Mouse (Mus musculus) CH12.LX (cell line): ENCODE results near the gene Kcna3. TPM values are rescaled to one million over a fixed set of nuclear protein-coding genes. Genes with fewer than 3 reads are reported as not detected.

ENCODE experiments used
- DNase-seq: peaks from one replicate; pipeline ENCODE4 v3.0.0-alpha.2; 2013; ENCODE audit errors: extremely low read depth
- H3K27ac ChIP-seq: 2 replicates; pipeline ENCODE4 v1.5.1; 2012; ENCODE audit warnings: low read depth, mild to moderate bottlenecking, control low read depth, moderate library complexity; ENCODE audit not compliant: insufficient read depth
- H3K27me3 ChIP-seq: replicated peaks from 2 replicates; pipeline ENCODE3; 2012; ENCODE audit warnings: inconsistent platforms
- H3K36me3 ChIP-seq, 2 experiments: replicated peaks in 1 of 2; 2 replicates each; pipeline versions ENCODE3 to v1.6.1; 2012; ENCODE audit warnings: inconsistent platforms in 1 of 2, low read length in 1 of 2, mild to moderate bottlenecking in 1 of 2, mixed read lengths in 1 of 2, moderate library complexity in 1 of 2; ENCODE audit not compliant: control insufficient read depth in 1 of 2, insufficient read depth in 1 of 2
- H3K4me1 ChIP-seq, 2 experiments: 2 replicates each; pipeline ENCODE4 v1.6.1; 2012; ENCODE audit warnings: inconsistent platforms in 1 of 2, moderate library complexity in 1 of 2; ENCODE audit not compliant: insufficient read depth in 2 of 2, control insufficient read depth in 1 of 2
- H3K4me2 ChIP-seq: 2 replicates; pipeline ENCODE4 v1.6.1; 2012; ENCODE audit warnings: low read depth, mild to moderate bottlenecking, control low read depth; ENCODE audit not compliant: poor library complexity, insufficient read depth, severe bottlenecking
- H3K4me3 ChIP-seq, 3 experiments: fragments of 150-350 bp in 1 of 3; sonication (generic) in 1 of 3; replicated peaks in 1 of 3; 2 replicates each; pipeline versions ENCODE3 to v1.5.1; 2011 to 2012; ENCODE audit warnings: low read depth in 2 of 3, low read length in 2 of 3, mild to moderate bottlenecking in 2 of 3, moderate library complexity in 2 of 3, control low read depth in 1 of 3, improper control_type of control experiment in 1 of 3, inconsistent platforms in 1 of 3, mixed read lengths in 1 of 3; ENCODE audit not compliant: poor library complexity in 1 of 3
- H3K79me2 ChIP-seq: replicated peaks from 2 replicates; pipeline ENCODE4 v1.6.1; 2012; ENCODE audit warnings: mild to moderate bottlenecking, moderate library complexity; ENCODE audit not compliant: control insufficient read depth, poor library complexity, insufficient read depth, severe bottlenecking; ENCODE audit errors: extremely low read depth
- H3K9ac ChIP-seq: 2 replicates; pipeline ENCODE4 v1.6.1; 2012; ENCODE audit warnings: low read depth, mild to moderate bottlenecking, control low read depth, moderate library complexity; ENCODE audit not compliant: insufficient read depth
- H3K9me3 ChIP-seq: replicated peaks from 2 replicates; pipeline ENCODE3; 2012; ENCODE audit warnings: low read length, inconsistent platforms, mixed read lengths
- BHLHE40 ChIP-seq: IDR thresholded peaks from 2 replicates; pipeline ENCODE4 v1.6.1; 2011; ENCODE audit warnings: mild to moderate bottlenecking, low read depth, low read length, improper control_type of control experiment
- CHD1 ChIP-seq: IDR thresholded peaks from 2 replicates; pipeline ENCODE4 v1.6.1; 2012; ENCODE audit warnings: low read depth, low read length, improper control_type of control experiment, inconsistent platforms
- CHD2 ChIP-seq: IDR thresholded peaks from 2 replicates; pipeline ENCODE4 v1.6.1; 2011; ENCODE audit warnings: low read length, improper control_type of control experiment
- CTCF ChIP-seq, 2 experiments: IDR thresholded peaks in 1 of 2; conservative IDR thresholded peaks in 1 of 2; 2 replicates each; pipeline ENCODE4 v1.5.1; 2011 to 2012; ENCODE audit warnings: low read depth in 2 of 2, low read length in 2 of 2, improper control_type of control experiment in 1 of 2, inconsistent platforms in 1 of 2, mild to moderate bottlenecking in 1 of 2, moderate library complexity in 1 of 2
- E2F4 ChIP-seq: IDR thresholded peaks from 2 replicates; pipeline ENCODE4 v1.6.1; 2011; ENCODE audit warnings: low read depth, low read length, improper control_type of control experiment; ENCODE audit not compliant: insufficient replicate concordance
- ELF1 ChIP-seq: IDR thresholded peaks from 2 replicates; pipeline ENCODE4 v1.6.1; 2014; ENCODE audit warnings: low read depth, mild to moderate bottlenecking, inconsistent platforms, low read length, improper control_type of control experiment
- EP300 ChIP-seq: IDR thresholded peaks from 2 replicates; pipeline ENCODE4 v1.6.1; 2011; ENCODE audit warnings: low read length, improper control_type of control experiment
- ETS1 ChIP-seq: conservative IDR thresholded peaks from 2 replicates; pipeline ENCODE4 v1.6.1; 2012; ENCODE audit warnings: low read depth, mild to moderate bottlenecking, inconsistent platforms, low read length, improper control_type of control experiment, moderate library complexity
- GABPA ChIP-seq: IDR thresholded peaks from 2 replicates; pipeline ENCODE4 v1.6.1; 2012; ENCODE audit warnings: low read depth, low read length, improper control_type of control experiment, inconsistent platforms; ENCODE audit not compliant: insufficient replicate concordance
- HCFC1 ChIP-seq: IDR thresholded peaks from 2 replicates; pipeline ENCODE4 v1.6.1; 2012; ENCODE audit warnings: low read depth, mild to moderate bottlenecking, inconsistent platforms, low read length, improper control_type of control experiment
- IRF4 ChIP-seq: IDR thresholded peaks from 2 replicates; pipeline ENCODE4 v1.6.1; 2014; ENCODE audit warnings: low read depth, mild to moderate bottlenecking, inconsistent platforms, low read length, improper control_type of control experiment
- JUN ChIP-seq: IDR thresholded peaks from 2 replicates; pipeline ENCODE4 v1.6.1; 2011; ENCODE audit warnings: low read depth, mild to moderate bottlenecking, low read length, improper control_type of control experiment, moderate library complexity; ENCODE audit not compliant: insufficient read depth
- JUND ChIP-seq: conservative IDR thresholded peaks from 2 replicates; pipeline ENCODE4 v1.6.1; 2011; ENCODE audit warnings: low read depth, low read length, improper control_type of control experiment
- KAT2A ChIP-seq: IDR thresholded peaks from 2 replicates; pipeline ENCODE4 v1.6.1; 2012; ENCODE audit warnings: low read length, improper control_type of control experiment, inconsistent platforms; ENCODE audit not compliant: insufficient replicate concordance
- MAFK ChIP-seq: IDR thresholded peaks from 2 replicates; pipeline ENCODE4 v1.6.1; 2011; ENCODE audit warnings: low read length, improper control_type of control experiment; ENCODE audit not compliant: insufficient replicate concordance
- MAX ChIP-seq: IDR thresholded peaks from 2 replicates; pipeline ENCODE4 v1.6.1; 2011; ENCODE audit warnings: low read length, improper control_type of control experiment
- MAZ ChIP-seq: IDR thresholded peaks from 2 replicates; pipeline ENCODE4 v1.6.1; 2012; ENCODE audit warnings: low read depth, mild to moderate bottlenecking, inconsistent platforms, low read length, improper control_type of control experiment, moderate library complexity
- MEF2A ChIP-seq: IDR thresholded peaks from 2 replicates; pipeline ENCODE4 v1.6.1; 2014; ENCODE audit warnings: low read depth, mild to moderate bottlenecking, inconsistent platforms, low read length, improper control_type of control experiment, borderline replicate concordance
- MXI1 ChIP-seq: IDR thresholded peaks from 2 replicates; pipeline ENCODE4 v1.6.1; 2011; ENCODE audit warnings: mild to moderate bottlenecking, low read depth, low read length, improper control_type of control experiment
- MYC ChIP-seq: IDR thresholded peaks from 2 replicates; pipeline ENCODE4 v1.6.1; 2011; ENCODE audit warnings: low read depth, mild to moderate bottlenecking, improper control_type of control experiment, low read length
- NELFE ChIP-seq: IDR thresholded peaks from 2 replicates; pipeline ENCODE4 v1.6.1; 2011; ENCODE audit warnings: low read depth, low read length, improper control_type of control experiment
- NRF1 ChIP-seq: IDR thresholded peaks from 2 replicates; pipeline ENCODE4 v1.6.1; 2014; ENCODE audit warnings: low read depth, mild to moderate bottlenecking, inconsistent platforms, low read length, improper control_type of control experiment, moderate library complexity
- PAX5 ChIP-seq: IDR thresholded peaks from 2 replicates; pipeline ENCODE4 v1.6.1; 2012; ENCODE audit warnings: low read length, inconsistent platforms, mixed read lengths
- POLR2A ChIP-seq: IDR thresholded peaks from 2 replicates; pipeline ENCODE4 v1.6.1; 2011; ENCODE audit warnings: low read depth, mild to moderate bottlenecking, improper control_type of control experiment, low read length
- POLR2AphosphoS2 ChIP-seq: IDR thresholded peaks from 2 replicates; pipeline ENCODE4 v1.6.1; 2011; ENCODE audit warnings: low read depth, low read length, improper control_type of control experiment
- RAD21 ChIP-seq: IDR thresholded peaks from 2 replicates; pipeline ENCODE4 v1.6.1; 2011; ENCODE audit warnings: low read depth, mild to moderate bottlenecking, low read length, improper control_type of control experiment, moderate library complexity
- RCOR1 ChIP-seq: conservative IDR thresholded peaks from 2 replicates; pipeline ENCODE4 v1.6.1; 2012; ENCODE audit warnings: low read depth, mild to moderate bottlenecking, inconsistent platforms, low read length, improper control_type of control experiment
- SIN3A ChIP-seq: IDR thresholded peaks from 2 replicates; pipeline ENCODE4 v1.6.1; 2012; ENCODE audit warnings: low read length, improper control_type of control experiment, inconsistent platforms
- SMC3 ChIP-seq: IDR thresholded peaks from 2 replicates; pipeline ENCODE4 v1.6.1; 2011; ENCODE audit warnings: low read depth, low read length, improper control_type of control experiment
- TBP ChIP-seq: conservative IDR thresholded peaks from 2 replicates; pipeline ENCODE4 v1.6.1; 2011; ENCODE audit warnings: low read depth, low read length, improper control_type of control experiment
- TCF12 ChIP-seq: IDR thresholded peaks from 2 replicates; pipeline ENCODE4 v1.6.1; 2014; ENCODE audit warnings: low read depth, mild to moderate bottlenecking, inconsistent platforms, low read length, improper control_type of control experiment
- UBTF ChIP-seq: IDR thresholded peaks from 2 replicates; pipeline ENCODE4 v1.6.1; 2012; ENCODE audit warnings: low read depth, mild to moderate bottlenecking, inconsistent platforms, low read length, improper control_type of control experiment, moderate library complexity
- USF1 ChIP-seq: IDR thresholded peaks from 2 replicates; pipeline ENCODE4 v1.6.1; 2014; ENCODE audit warnings: low read depth, mild to moderate bottlenecking, inconsistent platforms, low read length, improper control_type of control experiment
- USF2 ChIP-seq: conservative IDR thresholded peaks from 2 replicates; pipeline ENCODE4 v1.6.1; 2011; ENCODE audit warnings: low read depth, low read length, improper control_type of control experiment
- ZC3H11A ChIP-seq: IDR thresholded peaks from 2 replicates; pipeline ENCODE4 v1.6.1; 2012; ENCODE audit warnings: low read depth, mild to moderate bottlenecking, inconsistent platforms, low read length, improper control_type of control experiment
- ZKSCAN1 ChIP-seq: IDR thresholded peaks from 2 replicates; pipeline ENCODE4 v1.6.1; 2012; ENCODE audit warnings: low read depth, inconsistent platforms, low read length, improper control_type of control experiment, borderline replicate concordance
- ZMIZ1 ChIP-seq: IDR thresholded peaks from 2 replicates; pipeline ENCODE4 v1.6.1; 2012; ENCODE audit warnings: low read depth, mild to moderate bottlenecking, inconsistent platforms, low read length, improper control_type of control experiment
- ZNF384 ChIP-seq: IDR thresholded peaks from 2 replicates; pipeline ENCODE4 v1.6.1; 2012; ENCODE audit warnings: low read depth, low read length, improper control_type of control experiment, inconsistent platforms
- dilution Hi-C: fragments of 300-500 bp; cut with MboI; formaldehyde crosslinking; loops from 2 replicates; pipeline ENCODE4 v1.14.3; 2020; ENCODE audit warnings: low sequenced_read_pairs; ENCODE audit not compliant: extremely low pct_unique_long_range_greater_than_20kb, extremely low pct_ligation_motif_present
- in situ Hi-C: fragments of 300-500 bp; cut with MboI; formaldehyde crosslinking; loops from 3 replicates; pipeline ENCODE4 v1.14.3; 2019; ENCODE audit warnings: low sequenced_read_pairs, low pct_ligation_motif_present, low pct_unique_long_range_greater_than_20kb, mixed read lengths
- polyA plus RNA-seq: library from polyadenylated mRNA; unstranded; fragments of >175 nt; gene quantifications from 2 replicates; pipeline ENCODE4 v1.2.1, GENCODE M21; 2012; ENCODE audit warnings: low read depth; ENCODE audit not compliant: insufficient read length
- total RNA-seq, 2 experiments: library from RNA; depleted of rRNA; stranded (reverse); fragments of 300-350 nt in 1 of 2; fragments of >200 nt in 1 of 2; gene quantifications; 2 replicates each; pipeline ENCODE4 v1.2.3; 2012 to 2014

The Kcna3 gene
- total and polyA plus RNA-seq, 3 experiments, result 0.85 TPM; not detected in 2

DNA sequence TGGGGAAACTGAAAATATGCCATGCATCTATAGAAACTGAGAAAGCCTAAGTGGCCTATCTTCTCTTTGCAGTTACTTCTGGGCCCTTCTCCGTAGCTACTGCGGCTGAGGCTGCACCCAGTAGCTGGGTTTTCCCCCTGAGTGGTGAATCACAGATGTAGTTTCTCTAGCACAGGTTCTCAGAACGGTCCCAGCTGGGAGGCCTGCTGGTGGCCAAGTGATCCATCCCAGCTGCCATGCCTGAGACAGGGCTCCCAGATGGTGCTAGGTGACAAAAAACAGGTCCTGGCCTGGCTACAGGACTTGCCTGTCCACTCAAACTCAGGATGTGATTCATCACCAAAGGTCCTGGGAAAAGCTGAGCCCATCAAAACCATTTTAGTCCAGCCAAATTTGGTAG is 40.7 kb downstream of the Kcna3 start:
- peak overlapping the region; percentile 32 for H3K9ac ChIP-seq
- no peaks in the 10 kb centered on the region for H3K27me3 ChIP-seq
- dilution Hi-C loops, result no loop called here
- H3K79me2 ChIP-seq, result no peaks in the 10 kb centered on the region
- peak overlapping the region; percentile 94 for H3K27ac ChIP-seq
- TF ChIP-seq PAX5, result no peak
- TF ChIP-seq UBTF, result peak; percentile 50; the same call in 1 of the 2 replicates
- no peak for TF ChIP-seq CTCF (conservative IDR thresholded peaks at IDR 0.05 in 1 of 2, IDR thresholded peaks at IDR 0.05 in 1 of 2; ENCODE audit: low read depth in 2 of 2, low read length in 2 of 2)
- peak; percentile 87 for TF ChIP-seq ETS1
- TF ChIP-seq IRF4, result peak; percentile 92
- peak; percentile 46; the same call in 1 of the 2 replicates for TF ChIP-seq MXI1
- TF ChIP-seq POLR2AphosphoS2, result no peak
- TF ChIP-seq CHD2, result peak; percentile 45; the same call in 1 of the 2 replicates
- TF ChIP-seq JUND, result no peak; the same call in 1 of the 2 replicates
- TF ChIP-seq RCOR1, result 0 out of 2 replicates have a peak, but pooled peaks have one; percentile 13
- TF ChIP-seq TCF12, result peak; percentile 98
- TF ChIP-seq NRF1, result no peak
- TF ChIP-seq TBP, result peak; percentile 67
- no peak; the same call in 1 of the 2 replicates for TF ChIP-seq RAD21
- TF ChIP-seq JUN, result peak; percentile 33; the same call in 1 of the 2 replicates
- TF ChIP-seq EP300, result peak; percentile 90
- no peak for TF ChIP-seq USF2
- no peak; the same call in 1 of the 2 replicates for TF ChIP-seq MAX
- peak; percentile 77; the same call in 1 of the 2 replicates for TF ChIP-seq CHD1
- no peak for TF ChIP-seq MAZ
- TF ChIP-seq MEF2A, result peak; percentile 68
- TF ChIP-seq ZKSCAN1, result no peak
- TF ChIP-seq GABPA, result no peak
- no peak for TF ChIP-seq ZMIZ1
- TF ChIP-seq ZNF384, result peak; percentile 11; the same call in 1 of the 2 replicates
- TF ChIP-seq ZC3H11A, result no peak
- TF ChIP-seq MAFK, result no peak; the same call in 1 of the 2 replicates
- no peak; the same call in 1 of the 2 replicates for TF ChIP-seq BHLHE40
- no peak for TF ChIP-seq SMC3
- no peak for TF ChIP-seq SIN3A
- TF ChIP-seq NELFE, result no peak
- no peak for TF ChIP-seq KAT2A
- TF ChIP-seq POLR2A, result peak; percentile 27; the same call in 1 of the 2 replicates
- no peak for TF ChIP-seq ELF1
- TF ChIP-seq USF1, result no peak
- TF ChIP-seq HCFC1, result no peak
- no peak for TF ChIP-seq MYC
- TF ChIP-seq E2F4, result no peak
- in situ Hi-C loops, result no loop called here
- no peaks in the 10 kb centered on the region for H3K9me3 ChIP-seq
- H3K4me1 ChIP-seq, result peaks cover 36 to 58% of the 10 kb centered on the region in 2 experiments
- peak overlapping the region; percentile 81; the same call in 1 of the 2 replicates for H3K4me2 ChIP-seq
- H3K36me3 ChIP-seq, result no peaks in the 10 kb centered on the region
- H3K4me3 ChIP-seq, result no peak overlapping the region
- DNase-seq, result peak; percentile 89
